Comparison of ENCODE assay signal across 31 mouse cellular contexts in the genomic region with DNA sequence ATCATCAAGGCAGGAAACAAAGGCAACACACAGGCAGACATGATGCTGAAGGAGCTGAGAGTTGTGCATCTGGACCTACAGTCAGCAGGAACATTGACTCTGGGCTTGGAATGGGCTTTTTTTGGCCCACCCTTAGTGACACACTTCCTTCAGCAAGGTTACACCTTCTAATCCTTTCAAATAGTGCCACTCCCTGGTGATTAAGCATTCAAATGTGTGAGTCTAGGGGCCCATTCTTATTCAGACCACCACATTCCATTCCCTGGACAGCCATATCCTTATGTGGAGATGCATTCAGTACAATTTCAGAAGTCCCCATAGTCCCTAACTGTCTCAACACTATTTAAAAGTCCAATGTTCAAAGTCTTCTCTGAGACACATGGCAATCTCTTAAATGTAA. TPM values are rescaled to one million over a fixed set of nuclear protein-coding genes. Genes with fewer than 3 reads are reported as not detected.
A peak's percentile ranks its signal among the peaks of the same experiment; 100 is the strongest.
DNase-seq lines count a peak whose midpoint lies in the region.
"Had no signal": no experiment of that assay in that cellular context is flagged by ENCODE, and none has a peak within 500 bp of the region (broad histone marks: within the 10 kb centered on the region; RNA-seq: fewer than 3 reads in every experiment).

No protein-coding gene starts in this region.

- intact Hi-C loops in heart, postnatal 14 days (cut with DNase I), result no loop called here

- DNase-seq in heart, adult 11 months, result peak; percentile 40
- no peak for DNase-seq in heart, postnatal 14 days
- DNase-seq in ES-CJ7 (ENCODE audit: low read depth, low spot score) (peak; percentile 64), R1 (ENCODE audit: low read depth, low spot score) (peak; percentile 87), ZHBTc4 (ENCODE audit: low read depth, low spot score) (peak; percentile 67)
- DNase-seq in left cerebral cortex, adult 8-10 months (ENCODE audit: low spot score in 2 of 2), result no peak
- DNase-seq in frontal cortex, adult 2 months (ENCODE audit: extremely low spot score in 1 of 2, low spot score in 1 of 2), result no peak
- DNase-seq in urinary bladder, adult 18-20 months (ENCODE audit: low spot score in 2 of 2), result no peak
- DNase-seq: adrenal gland, adult 2 months; adrenal gland, adult 8-10 months; adrenal gland, postnatal 10 days; adrenal gland, postnatal 14 days; adrenal gland, postnatal 25 days; adrenal gland, postnatal 36 days; B cell, adult 2 months; cerebellum, adult 11 months; cerebellum, adult 11-12 months; cerebellum, adult 18-20 months; cerebellum, adult 2 months; cerebellum, adult 8-10 months had no signal

RNA-seq across cellular contexts. Expression of a gene that starts 3.2 kb away (rescaled TPM):
- not detected for total RNA-seq in heart, postnatal 14 days (2021)
- not detected for total RNA-seq in left cerebral cortex, adult 8-10 months (2022)
- polyA plus RNA-seq in frontal cortex, adult 2 months (2012; rRNA removed), result not detected in 2 replicates
- total RNA-seq: adrenal gland, adult 18-20 months; adrenal gland, adult 2 months; adrenal gland, adult 8-10 months; adrenal gland, postnatal 10 days; adrenal gland, postnatal 14 days; adrenal gland, postnatal 25 days; adrenal gland, postnatal 36 days; adrenal gland, postnatal 4 days; CH12.LX; ES-E14; MEL had no signal
- polyA plus RNA-seq: activated CD4-positive, CD25-positive, alpha-beta regulatory T cell, adult 4 months; adrenal gland, adult 2 months; brain, embryonic 14.5 days; C2C12; CD4-positive, CD25-positive, alpha-beta regulatory T cell, adult 4 months; cerebellum, adult 2 months; G1E; Patski had no signal

RNA-seq across cellular contexts. Expression of a gene that starts 26.3 kb away (rescaled TPM):
- not detected for total RNA-seq in heart, postnatal 14 days (2021)
- not detected for total RNA-seq in left cerebral cortex, adult 8-10 months (2022)
- not detected in 2 replicates for polyA plus RNA-seq in frontal cortex, adult 2 months (2012; rRNA removed)
- total RNA-seq: adrenal gland, adult 18-20 months; adrenal gland, adult 2 months; adrenal gland, adult 8-10 months; adrenal gland, postnatal 10 days; adrenal gland, postnatal 14 days; adrenal gland, postnatal 25 days; adrenal gland, postnatal 36 days; adrenal gland, postnatal 4 days; CH12.LX; ES-E14; G1E; MEL had no signal
- polyA plus RNA-seq: activated CD4-positive, CD25-positive, alpha-beta regulatory T cell, adult 4 months; adrenal gland, adult 2 months; brain, embryonic 14.5 days; C2C12; CD4-positive, CD25-positive, alpha-beta regulatory T cell, adult 4 months; cerebellum, adult 2 months; G1E; Patski had no signal

RNA-seq across cellular contexts. Expression of a gene that starts 33.9 kb away (rescaled TPM):
- 10 to 100 TPM; 65.0 to 72.0 TPM for total RNA-seq in heart, postnatal 14 days (2021)
- 10 to 100 TPM in 2 of 4 experiments, 1 to 10 TPM in 2; 9.5 to 12.0 (median 10.4) TPM for total RNA-seq in left cerebral cortex, adult 8-10 months (2022)
- 16.9 and 20.3 TPM in 2 replicates for polyA plus RNA-seq in frontal cortex, adult 2 months (2012; rRNA removed)

Comparison
In these comparisons a context has a peak if more than half of its experiments do, and no peak if none do; other contexts are left out.
1. DNase-seq: peak in heart, adult 11 months (single experiment), ES-CJ7 (single experiment), R1 (single experiment) and ZHBTc4 (single experiment); none in heart, postnatal 14 days (0 of 2), left cerebral cortex, adult 8-10 months (0 of 2), frontal cortex, adult 2 months (0 of 2) and urinary bladder, adult 18-20 months (0 of 2).
2. RNA of a gene that starts 33.9 kb away (total RNA-seq): 65.0 to 72.0 TPM in heart, postnatal 14 days; 9.5 to 12.0 TPM in left cerebral cortex, adult 8-10 months; every median in the first group is over 4 times any median in the second.